ENCODE assay signal across 18 mouse cellular contexts in genomic region chr2:69331523-69331922, GRCm38 (mm10). TPM values are rescaled to one million over a fixed set of nuclear protein-coding genes. Genes with fewer than 3 reads are reported as not detected.
"Had no signal": no experiment of that assay in that cellular context is flagged by ENCODE, and none has a peak within 500 bp of the region (broad histone marks: within the 10 kb centered on the region; RNA-seq: fewer than 3 reads in every experiment).

No protein-coding gene starts in this region.

RNA-seq across cellular contexts. Expression of gene Abcb11, which starts 10.9 kb away (rescaled TPM):
- polyA plus RNA-seq: cerebellum, adult 2 months; cortical plate, adult 2 months; embryonic facial prominence, embryonic 10.5 days; embryonic facial prominence, embryonic 11.5 days; embryonic facial prominence, embryonic 12.5 days; embryonic facial prominence, embryonic 13.5 days; embryonic facial prominence, embryonic 14.5 days; erythroblast, embryonic 14.5 days; forebrain, embryonic 10.5 days; forebrain, embryonic 11.5 days; forebrain, embryonic 12.5 days; forebrain, embryonic 13.5 days; forebrain, embryonic 15.5 days; gonadal fat pad, adult 2 months; heart, adult 2 months had no signal

RNA-seq across cellular contexts. Expression of gene Dhrs9, which starts 48.7 kb away (rescaled TPM):
- polyA plus RNA-seq: cerebellum, adult 2 months; cortical plate, adult 2 months; embryonic facial prominence, embryonic 10.5 days; embryonic facial prominence, embryonic 11.5 days; embryonic facial prominence, embryonic 12.5 days; embryonic facial prominence, embryonic 13.5 days; embryonic facial prominence, embryonic 14.5 days; erythroblast, embryonic 14.5 days; forebrain, embryonic 10.5 days; forebrain, embryonic 11.5 days; forebrain, embryonic 12.5 days; forebrain, embryonic 13.5 days; forebrain, embryonic 14.5 days; forebrain, embryonic 15.5 days; forebrain, embryonic 16.5 days; forebrain, postnatal 0 days had no signal
